Mouse (Mus musculus) neural tube, embryonic 14.5 days (tissue): ENCODE data around the gene Spin2f. TPM values are rescaled to one million over a fixed set of nuclear protein-coding genes. Genes with fewer than 3 reads are reported as not detected.
"Not testable (repeated sequence)": the region's sequence is repeated elsewhere in the genome, so short reads cannot be mapped to it uniquely, and the experiment has no call there.

ENCODE experiments used
- ATAC-seq: fragments of 200-750 bp; cut with Nextera tagmentation; 2 replicates; pipeline ENCODE4 v1.8.0; 2017; ENCODE audit warnings: low read depth, mild to moderate bottlenecking, moderate TSS enrichment, moderate library complexity
- H3K27ac ChIP-seq: fragments of 300-500 bp; sonication (generic); 2 replicates; pipeline ENCODE4 v1.5.1; 2014; ENCODE audit warnings: low read depth, mild to moderate bottlenecking, control low read depth, low read length, moderate library complexity, mixed read lengths
- H3K27me3 ChIP-seq: fragments of 300-500 bp; sonication (generic); 2 replicates; pipeline ENCODE4 v1.6.1; 2014; ENCODE audit warnings: low read length; ENCODE audit not compliant: control insufficient read depth, insufficient read depth
- H3K36me3 ChIP-seq: fragments of 300-500 bp; sonication (generic); 2 replicates; pipeline ENCODE4 v1.6.1; 2014; ENCODE audit warnings: low read length, mixed read lengths; ENCODE audit not compliant: control insufficient read depth, insufficient read depth
- H3K4me1 ChIP-seq: fragments of 300-500 bp; sonication (generic); 2 replicates; pipeline ENCODE4 v1.6.1; 2014; ENCODE audit warnings: low read length; ENCODE audit not compliant: control insufficient read depth, insufficient read depth
- H3K4me2 ChIP-seq: fragments of 300-500 bp; sonication (generic); 2 replicates; pipeline ENCODE4 v1.6.1; 2014; ENCODE audit warnings: mild to moderate bottlenecking, low read depth, low read length, control low read depth
- H3K4me3 ChIP-seq: fragments of 300-500 bp; sonication (generic); 2 replicates; pipeline ENCODE4 v1.5.1; 2014; ENCODE audit warnings: low read depth, low read length, control low read depth, mixed read lengths
- H3K9ac ChIP-seq: fragments of 300-500 bp; sonication (generic); replicated peaks from 2 replicates; pipeline ENCODE4 v1.6.1; 2014; ENCODE audit warnings: low read depth, mild to moderate bottlenecking, control low read depth, low read length, mixed read lengths
- H3K9me3 ChIP-seq: fragments of 300-500 bp; sonication (generic); 2 replicates; pipeline ENCODE4 v1.6.1; 2016; ENCODE audit warnings: low read length; ENCODE audit not compliant: control insufficient read depth
- WGBS: fragments of 180-500 bp; shearing (Covaris S2); extraction: QIAGEN DNeasy Blood & Tissue Kit; methylation state at CpG from one replicate; pipeline ENCODE4 v1.1.7; 2014; 5-methylcytosine and 5-hydroxymethylcytosine counted together
- polyA plus RNA-seq: library from polyadenylated mRNA; unstranded; fragments of >200 nt; fragmentation: Nextera tagmentation; extraction: Ambion mirVana; gene quantifications from 2 replicates; pipeline ENCODE4 v1.2.1, GENCODE M21; 2014

Gene Spin2f
- polyA plus RNA-seq, result not detected in 2 replicates

GRCm38 (mm10) chrX:31253594-31253993 lies at the start of gene Spin2f:
Gene Spin2f, plus strand, starts transcription at chrX:31253894.
- not testable (repeated sequence) for H3K4me2 ChIP-seq, ATAC-seq, H3K27me3 ChIP-seq, H3K4me1 ChIP-seq, H3K4me3 ChIP-seq, H3K9me3 ChIP-seq, H3K36me3 ChIP-seq, H3K9ac ChIP-seq, H3K27ac ChIP-seq
- WGBS, result 63% methylated on average over 1 of the region's 6 CpGs

GRCm38 (mm10) chrX:31212136-31212535 lies 41.6 kb upstream of the Spin2f start:
- not testable (repeated sequence) for H3K9ac ChIP-seq, H3K4me3 ChIP-seq, H3K4me2 ChIP-seq, H3K9me3 ChIP-seq, H3K36me3 ChIP-seq, H3K27ac ChIP-seq, H3K4me1 ChIP-seq, ATAC-seq, H3K27me3 ChIP-seq
- WGBS, result 89% methylated on average over 7 of the region's 7 CpGs

- not testable (repeated sequence) for H3K27me3 ChIP-seq, H3K4me3 ChIP-seq, H3K27ac ChIP-seq, H3K4me2 ChIP-seq, H3K36me3 ChIP-seq, H3K9ac ChIP-seq, H3K9me3 ChIP-seq, H3K4me1 ChIP-seq, ATAC-seq
- WGBS, result 90% methylated on average over 9 of the region's 9 CpGs
Measured at GRCm38 (mm10) chrX:31223536-31223935, 30.2 kb upstream of the Spin2f start.

- ATAC-seq, result not testable (repeated sequence)
- 68% methylated on average over 4 of the region's 4 CpGs for WGBS
Measured at GRCm38 (mm10) chrX:31235088-31235487, 18.6 kb upstream of the Spin2f start.

GRCm38 (mm10) chrX:31241754-31242153 lies 11.9 kb upstream of the Spin2f start:
- 80% methylated on average over 3 of the region's 3 CpGs for WGBS
- ATAC-seq, H3K4me2 ChIP-seq, H3K27me3 ChIP-seq, H3K36me3 ChIP-seq, H3K9ac ChIP-seq, H3K4me3 ChIP-seq, H3K4me1 ChIP-seq, H3K9me3 ChIP-seq, H3K27ac ChIP-seq: not testable (repeated sequence)

More at GRCm38 (mm10) chrX:31235088-31235487, 18.6 kb upstream of the Spin2f start:
- H3K9me3 ChIP-seq, H3K27me3 ChIP-seq, H3K27ac ChIP-seq, H3K4me2 ChIP-seq, H3K9ac ChIP-seq, H3K36me3 ChIP-seq, H3K4me1 ChIP-seq, H3K4me3 ChIP-seq: not testable (repeated sequence)

Other genes with a start within 250 kb of the Spin2f start
- not detected in 2 replicates for gene Btbd35f29, start 136.2 kb upstream of the Spin2f start, polyA plus RNA-seq
- gene Btbd35f26, start 82.6 kb downstream of the Spin2f start, polyA plus RNA-seq, result not detected in 2 replicates
- not detected in 2 replicates for gene Btbd35f19, start 130.0 kb downstream of the Spin2f start, polyA plus RNA-seq